ENCODE assay signal across 10 mouse cellular contexts in genomic region chr15:102099260-102099659, GRCm38 (mm10). TPM values are rescaled to one million over a fixed set of nuclear protein-coding genes. Genes with fewer than 3 reads are reported as not detected.
DNase-seq lines count a peak whose midpoint lies in the region; ATAC-seq and TF ChIP-seq lines count a peak whose summit lies in the region.
"Had no signal": no experiment of that assay in that cellular context is flagged by ENCODE, and none has a peak within 500 bp of the region (broad histone marks: within the 10 kb centered on the region; RNA-seq: fewer than 3 reads in every experiment).

No protein-coding gene starts in this region.

- H3ac ChIP-seq in C2C12 (ENCODE audit: control insufficient read depth, insufficient read length, low read depth): peak overlapping the region; percentile 0

- H3K9me3 ChIP-seq in hindbrain, embryonic 10.5 days: no peaks in the 10 kb centered on the region
- no peaks in the 10 kb centered on the region for H3K9me3 ChIP-seq in hindbrain, postnatal 0 days (ENCODE audit: low read length)
- no peaks in the 10 kb centered on the region for H3K9me3 ChIP-seq in embryonic facial prominence, embryonic 10.5 days
- no peaks in the 10 kb centered on the region for H3K9me3 ChIP-seq in limb, embryonic 11.5 days (ENCODE audit: control insufficient read depth, low read length)

- no peak for TF ChIP-seq CTCF in hindbrain, postnatal 0 days (IDR thresholded peaks at IDR 0.05; ENCODE audit: low read depth)
- no peak for TF ChIP-seq CTCF in C2C12 (IDR thresholded peaks at IDR 0.05; ENCODE audit: control insufficient read depth, insufficient read depth, insufficient read length)

- H3K27ac ChIP-seq in hindbrain, embryonic 10.5 days: no peak overlapping the region
- H3K27ac ChIP-seq in hindbrain, postnatal 0 days: no peak overlapping the region
- peak overlapping the region; percentile 4; the same call in 1 of the 2 replicates for H3K27ac ChIP-seq in embryonic facial prominence, embryonic 10.5 days (replicated peaks)
- H3K27ac ChIP-seq in limb, embryonic 11.5 days (replicated peaks; ENCODE audit: low read depth, low read length): no peak overlapping the region

- intact Hi-C loops in left cerebral cortex, postnatal 4 days (cut with DNase I): no loop called here
- intact Hi-C loops in left cerebral cortex, postnatal 36 days (cut with DNase I): no loop called here

- 48% methylated on average over 5 of the region's 5 CpGs for WGBS in hindbrain, embryonic 10.5 days
- 55% methylated on average over 5 of the region's 5 CpGs for WGBS in hindbrain, postnatal 0 days
- WGBS in embryonic facial prominence, embryonic 10.5 days: 35% methylated on average over 5 of the region's 5 CpGs
- WGBS in limb, embryonic 11.5 days: 31% methylated on average over 5 of the region's 5 CpGs

- peaks cover 11% of the 10 kb centered on the region for H3K79me3 ChIP-seq in C2C12 (ENCODE audit: low read depth)

- peak overlapping the region; percentile 63 for H3K4me3 ChIP-seq in hindbrain, embryonic 10.5 days
- H3K4me3 ChIP-seq in hindbrain, postnatal 0 days (ENCODE audit: low read length): no peak overlapping the region
- no peak overlapping the region for H3K4me3 ChIP-seq in C2C12 (ENCODE audit: insufficient read depth, poor library complexity, severe bottlenecking)
- peak overlapping the region; percentile 62; the same call in 1 of the 2 replicates for H3K4me3 ChIP-seq in embryonic facial prominence, embryonic 10.5 days
- H3K4me3 ChIP-seq in limb, embryonic 11.5 days (ENCODE audit: low read depth, low read length): no peak overlapping the region; the same call in 1 of the 2 replicates

- no peak overlapping the region for H3K4me2 ChIP-seq in hindbrain, postnatal 0 days (ENCODE audit: low read depth, low read length)
- H3K4me2 ChIP-seq in limb, embryonic 11.5 days (ENCODE audit: low read depth, severe bottlenecking): peak overlapping the region; percentile 72; the same call in 1 of the 2 replicates

- H3K27me3 ChIP-seq in hindbrain, embryonic 10.5 days (ENCODE audit: insufficient read depth, poor library complexity, severe bottlenecking): peaks cover 51% of the 10 kb centered on the region
- no peaks in the 10 kb centered on the region for H3K27me3 ChIP-seq in hindbrain, postnatal 0 days (ENCODE audit: insufficient read depth, low read length)
- no peaks in the 10 kb centered on the region for H3K27me3 ChIP-seq in C2C12 (ENCODE audit: control insufficient read depth, insufficient read depth, insufficient read length)
- peaks cover 24% of the 10 kb centered on the region for H3K27me3 ChIP-seq in embryonic facial prominence, embryonic 10.5 days (replicated peaks; ENCODE audit: low read depth, poor library complexity, severe bottlenecking)
- H3K27me3 ChIP-seq in limb, embryonic 11.5 days (ENCODE audit: control insufficient read depth, insufficient read depth, low read length): no peaks in the 10 kb centered on the region

- no peak overlapping the region for H3K9ac ChIP-seq in hindbrain, postnatal 0 days (replicated peaks; ENCODE audit: low read length)
- H3K9ac ChIP-seq in limb, embryonic 11.5 days (ENCODE audit: low read length): no peak overlapping the region; the same call in 1 of the 2 replicates

- peaks cover 56% of the 10 kb centered on the region for H3K79me2 ChIP-seq in C2C12 (ENCODE audit: control insufficient read depth, insufficient read depth)

- no peak for DNase-seq in hindbrain, embryonic 10.5 days (ENCODE audit: low spot score)
- no peak for DNase-seq in hindbrain, postnatal 0 days (ENCODE audit: low spot score)
- DNase-seq in embryonic facial prominence, embryonic 10.5 days (ENCODE audit: low spot score): no peak
- no peak for DNase-seq in limb, embryonic 11.5 days (ENCODE audit: low spot score)
- DNase-seq in left cerebral cortex, postnatal 4 days: no peak
- no peak for DNase-seq in left cerebral cortex, postnatal 36 days (ENCODE audit: low spot score in 2 of 2)
- DNase-seq in frontal cortex, adult 2 months (ENCODE audit: extremely low spot score in 1 of 2, low spot score in 1 of 2): no peak
- DNase-seq: embryo, embryonic 11 days; right cerebral cortex, adult 18-20 months had no signal

- no peak for ATAC-seq in hindbrain, postnatal 0 days
- no peak for ATAC-seq in limb, embryonic 11.5 days (ENCODE audit: insufficient number of reproducible peaks, low FRiP score, low TSS enrichment, low read depth)

- peaks cover 45% of the 10 kb centered on the region for H3K36me3 ChIP-seq in hindbrain, embryonic 10.5 days
- peaks cover 28% of the 10 kb centered on the region for H3K36me3 ChIP-seq in hindbrain, postnatal 0 days (ENCODE audit: insufficient read depth, low read length)
- peaks cover 50% of the 10 kb centered on the region for H3K36me3 ChIP-seq in C2C12 (ENCODE audit: control insufficient read depth, insufficient read depth)
- H3K36me3 ChIP-seq in embryonic facial prominence, embryonic 10.5 days (replicated peaks): peaks cover 49% of the 10 kb centered on the region
- peaks cover 23% of the 10 kb centered on the region for H3K36me3 ChIP-seq in limb, embryonic 11.5 days (ENCODE audit: control insufficient read depth, insufficient read depth, low read length)

- peaks cover 71% of the 10 kb centered on the region for H3K4me1 ChIP-seq in hindbrain, embryonic 10.5 days (replicated peaks)
- H3K4me1 ChIP-seq in hindbrain, postnatal 0 days (ENCODE audit: insufficient read depth, low read length): peaks cover 20% of the 10 kb centered on the region
- peaks cover 72% of the 10 kb centered on the region for H3K4me1 ChIP-seq in embryonic facial prominence, embryonic 10.5 days
- peaks cover 51% of the 10 kb centered on the region for H3K4me1 ChIP-seq in limb, embryonic 11.5 days (ENCODE audit: control insufficient read depth, insufficient read depth, low read length)

RNA-seq across cellular contexts. Expression of gene Tns2, which starts 1.0 kb away (rescaled TPM):
- 11.8 and 13.8 TPM in 2 replicates for polyA plus RNA-seq in hindbrain, embryonic 10.5 days (2016; fragmentation: Nextera tagmentation; extraction: Ambion mirVana)
- total RNA-seq in hindbrain, postnatal 0 days (2014; rRNA removed): 9.2 TPM in 2 replicates
- 5.5 and 6.2 TPM in 2 replicates for polyA plus RNA-seq in hindbrain, postnatal 0 days (2015; fragmentation: Nextera tagmentation; extraction: Ambion mirVana)
- polyA plus RNA-seq in C2C12 (2012; fragmentation: generic; extraction: Trizol): 67.8 TPM
- polyA plus RNA-seq in embryonic facial prominence, embryonic 10.5 days (2016; fragmentation: Nextera tagmentation; extraction: Ambion mirVana): 12.3 and 14.9 TPM in 2 replicates
- polyA plus RNA-seq in limb, embryonic 11.5 days (2014; fragmentation: Nextera tagmentation; extraction: Ambion mirVana): 14.6 and 15.6 TPM in 2 replicates
- total RNA-seq in left cerebral cortex, postnatal 4 days (2021): 10 to 100 TPM in 1 of 2 experiments, 1 to 10 TPM in 1; 8.5 to 11.4 TPM
- total RNA-seq in left cerebral cortex, postnatal 36 days (2021): 10 to 100 TPM; 17.2 to 28.6 TPM
- polyA plus RNA-seq in frontal cortex, adult 2 months (2012; rRNA removed): 28.0 and 29.5 TPM in 2 replicates

RNA-seq across cellular contexts. Expression of gene Eif4b, which starts 25.7 kb away (rescaled TPM):
- 80.4 and 122 TPM in 2 replicates for polyA plus RNA-seq in hindbrain, embryonic 10.5 days (2016; fragmentation: Nextera tagmentation; extraction: Ambion mirVana)
- 114 and 121 TPM in 2 replicates for total RNA-seq in hindbrain, postnatal 0 days (2014; rRNA removed)
- 63.4 and 65.1 TPM in 2 replicates for polyA plus RNA-seq in hindbrain, postnatal 0 days (2015; fragmentation: Nextera tagmentation; extraction: Ambion mirVana)
- 268 TPM for polyA plus RNA-seq in C2C12 (2012; fragmentation: generic; extraction: Trizol)
- 133 and 136 TPM in 2 replicates for polyA plus RNA-seq in embryonic facial prominence, embryonic 10.5 days (2016; fragmentation: Nextera tagmentation; extraction: Ambion mirVana)
- polyA plus RNA-seq in limb, embryonic 11.5 days (2014; fragmentation: Nextera tagmentation; extraction: Ambion mirVana): 131 and 141 TPM in 2 replicates
- 100 to 1,000 TPM; 206 to 211 TPM for total RNA-seq in left cerebral cortex, postnatal 4 days (2021)
- 100 to 1,000 TPM; 157 to 165 TPM for total RNA-seq in left cerebral cortex, postnatal 36 days (2021)
- polyA plus RNA-seq in frontal cortex, adult 2 months (2012; rRNA removed): 108 and 115 TPM in 2 replicates

RNA-seq across cellular contexts. Expression of gene Spryd3, which starts 36.8 kb away (rescaled TPM):
- polyA plus RNA-seq in hindbrain, embryonic 10.5 days (2016; fragmentation: Nextera tagmentation; extraction: Ambion mirVana): 14.6 and 17.6 TPM in 2 replicates
- 113 and 118 TPM in 2 replicates for total RNA-seq in hindbrain, postnatal 0 days (2014; rRNA removed)
- polyA plus RNA-seq in hindbrain, postnatal 0 days (2015; fragmentation: Nextera tagmentation; extraction: Ambion mirVana): 98.6 and 110 TPM in 2 replicates
- polyA plus RNA-seq in C2C12 (2012; fragmentation: generic; extraction: Trizol): 47.1 TPM
- polyA plus RNA-seq in embryonic facial prominence, embryonic 10.5 days (2016; fragmentation: Nextera tagmentation; extraction: Ambion mirVana): 12.7 and 13.2 TPM in 2 replicates
- 7.2 and 10.0 TPM in 2 replicates for polyA plus RNA-seq in limb, embryonic 11.5 days (2014; fragmentation: Nextera tagmentation; extraction: Ambion mirVana)
- total RNA-seq in left cerebral cortex, postnatal 4 days (2021): 100 to 1,000 TPM; 115 to 118 TPM
- total RNA-seq in left cerebral cortex, postnatal 36 days (2021): 100 to 1,000 TPM; 140 to 160 TPM
- polyA plus RNA-seq in frontal cortex, adult 2 months (2012; rRNA removed): 127 and 136 TPM in 2 replicates

RNA-seq across cellular contexts. Expression of gene Igfbp6, which starts 44.9 kb away (rescaled TPM):
- 0.20 TPM in 1 of 2 replicates, not detected in the other for polyA plus RNA-seq in hindbrain, embryonic 10.5 days (2016; fragmentation: Nextera tagmentation; extraction: Ambion mirVana)
- total RNA-seq in hindbrain, postnatal 0 days (2014; rRNA removed): 5.6 and 12.8 TPM in 2 replicates
- polyA plus RNA-seq in hindbrain, postnatal 0 days (2015; fragmentation: Nextera tagmentation; extraction: Ambion mirVana): 9.7 and 11.5 TPM in 2 replicates
- polyA plus RNA-seq in C2C12 (2012; fragmentation: generic; extraction: Trizol): 297 TPM
- 0.26 and 0.36 TPM in 2 replicates for polyA plus RNA-seq in embryonic facial prominence, embryonic 10.5 days (2016; fragmentation: Nextera tagmentation; extraction: Ambion mirVana)
- 0.17 and 0.57 TPM in 2 replicates for polyA plus RNA-seq in limb, embryonic 11.5 days (2014; fragmentation: Nextera tagmentation; extraction: Ambion mirVana)
- 1 to 10 TPM; 1.6 to 2.0 TPM for total RNA-seq in left cerebral cortex, postnatal 4 days (2021)
- 10 to 100 TPM; 39.5 to 57.1 TPM for total RNA-seq in left cerebral cortex, postnatal 36 days (2021)
- polyA plus RNA-seq in frontal cortex, adult 2 months (2012; rRNA removed): 46.3 and 51.8 TPM in 2 replicates

RNA-seq across cellular contexts. Expression of gene Soat2, which starts 51.1 kb away (rescaled TPM):
- polyA plus RNA-seq in hindbrain, embryonic 10.5 days (2016; fragmentation: Nextera tagmentation; extraction: Ambion mirVana): 0.35 and 0.38 TPM in 2 replicates
- total RNA-seq in hindbrain, postnatal 0 days (2014; rRNA removed): 0.16 TPM in 1 of 2 replicates, not detected in the other
- 0.09 TPM in 1 of 2 replicates, not detected in the other for polyA plus RNA-seq in hindbrain, postnatal 0 days (2015; fragmentation: Nextera tagmentation; extraction: Ambion mirVana)
- 0.06 TPM for polyA plus RNA-seq in C2C12 (2012; fragmentation: generic; extraction: Trizol)
- polyA plus RNA-seq in embryonic facial prominence, embryonic 10.5 days (2016; fragmentation: Nextera tagmentation; extraction: Ambion mirVana): 0.09 and 0.18 TPM in 2 replicates
- 0.09 and 0.24 TPM in 2 replicates for polyA plus RNA-seq in limb, embryonic 11.5 days (2014; fragmentation: Nextera tagmentation; extraction: Ambion mirVana)
- total RNA-seq in left cerebral cortex, postnatal 4 days (2021): not detected
- total RNA-seq in left cerebral cortex, postnatal 36 days (2021): under 1 TPM in 1 of 2 experiments, not detected in 1; 0.23 TPM
- 0.16 and 0.25 TPM in 2 replicates for polyA plus RNA-seq in frontal cortex, adult 2 months (2012; rRNA removed)

Comparison
In these comparisons a context has a peak if more than half of its experiments do, and no peak if none do; other contexts are left out.
1. H3K4me3 ChIP-seq: peak in hindbrain, embryonic 10.5 days (single experiment) and embryonic facial prominence, embryonic 10.5 days (single experiment); none in hindbrain, postnatal 0 days (single experiment), C2C12 (single experiment) and limb, embryonic 11.5 days (single experiment).